Mouse (Mus musculus) Muller cell, postnatal 12 days (primary cell): Measurements from ENCODE around the gene Imp4.
"Not testable (repeated sequence)": the region's sequence is repeated elsewhere in the genome, so short reads cannot be mapped to it uniquely, and the experiment has no call there.

ENCODE experiments used
- DNase-seq: peaks from one replicate; pipeline ENCODE4 v3.0.0-alpha.2; 2015; ENCODE audit errors: inconsistent ontology term

Gene Imp4

GRCm38 (mm10) chr1:34439215-34439960 is at the start of gene Imp4, which contains the start of gene Ccdc115:
TSS of gene Imp4 (plus strand) at chr1:34439851.
TSS of gene Ccdc115 (minus strand) at chr1:34439672.
- DNase-seq: peak; percentile 97

GRCm38 (mm10) chr1:34396321-34396720 is 43.3 kb upstream of the Imp4 start:
- peak; percentile 79 for DNase-seq

GRCm38 (mm10) chr1:34399182-34399953 is 40.3 kb upstream of the Imp4 start:
- DNase-seq: peak; percentile 98

- no peak for DNase-seq
These were observed 11.2 kb upstream of the Imp4 start for GRCm38 (mm10) chr1:34428466-34428865.

- DNase-seq: no peak
These were observed 10.4 kb upstream of the Imp4 start for GRCm38 (mm10) chr1:34429281-34429680.

GRCm38 (mm10) chr1:34430981-34431380 is 8.7 kb upstream of the Imp4 start:
- DNase-seq: no peak

- no peak for DNase-seq
These were observed 8.2 kb upstream of the Imp4 start for GRCm38 (mm10) chr1:34431431-34431830.

GRCm38 (mm10) chr1:34432411-34432775 is 7.3 kb upstream of the Imp4 start:
- DNase-seq: peak; percentile 32

GRCm38 (mm10) chr1:34432776-34433481 is 6.7 kb upstream of the Imp4 start:
- DNase-seq: peak; percentile 43

- peak; percentile 39 for DNase-seq
These were observed 5.6 kb upstream of the Imp4 start for GRCm38 (mm10) chr1:34433891-34434521.

- peak; percentile 92 for DNase-seq
These were observed 4.9 kb upstream of the Imp4 start for GRCm38 (mm10) chr1:34434660-34435160.

- DNase-seq: no peak
These were observed 4.1 kb upstream of the Imp4 start for GRCm38 (mm10) chr1:34435371-34436120.

- DNase-seq: no peak
These were observed 3.3 kb upstream of the Imp4 start for GRCm38 (mm10) chr1:34436374-34436773.

- DNase-seq: not testable (repeated sequence)
These were observed 2.3 kb upstream of the Imp4 start for GRCm38 (mm10) chr1:34437366-34437765.

GRCm38 (mm10) chr1:34438381-34439051 is 1.1 kb upstream of the Imp4 start:
- DNase-seq: no peak

GRCm38 (mm10) chr1:34439961-34440630 is 445 bp downstream of the Imp4 start:
- DNase-seq: no peak

GRCm38 (mm10) chr1:34443124-34443523 is 3.5 kb downstream of the Imp4 start:
- no peak for DNase-seq

- no peak for DNase-seq
These were observed 18.8 kb downstream of the Imp4 start for GRCm38 (mm10) chr1:34458431-34458830.

GRCm38 (mm10) chr1:34459284-34460060 is 19.8 kb downstream of the Imp4 start, which contains the start of gene Ptpn18:
TSS of gene Ptpn18 (plus strand) at chr1:34459762.
- DNase-seq: peak; percentile 94
